Mouse (Mus musculus) midbrain, embryonic 13.5 days (tissue): Measurements from ENCODE around the gene Ankrd28. TPM values are rescaled to one million over a fixed set of nuclear protein-coding genes. Genes with fewer than 3 reads are reported as not detected.
"Not testable (repeated sequence)": the region's sequence is repeated elsewhere in the genome, so short reads cannot be mapped to it uniquely, and the experiment has no call there.

Source experiments
- ATAC-seq: fragments of 200-750 bp; cut with Nextera tagmentation; 2 replicates; pipeline ENCODE4 v1.8.0; 2017; ENCODE audit warnings: mild to moderate bottlenecking, moderate TSS enrichment, moderate library complexity
- H3K27ac ChIP-seq: fragments of 300-500 bp; sonication (generic); 2 replicates; pipeline ENCODE4 v1.5.1; 2015; ENCODE audit warnings: inconsistent platforms, mild to moderate bottlenecking, moderate library complexity
- H3K27me3 ChIP-seq: fragments of 300-500 bp; sonication (generic); 2 replicates; pipeline ENCODE4 v1.6.1; 2015; ENCODE audit warnings: mild to moderate bottlenecking, inconsistent platforms
- H3K36me3 ChIP-seq: fragments of 300-500 bp; sonication (generic); 2 replicates; pipeline ENCODE4 v1.6.1; 2015; ENCODE audit warnings: mild to moderate bottlenecking, inconsistent platforms
- H3K4me1 ChIP-seq: fragments of 300-500 bp; sonication (generic); replicated peaks from 2 replicates; pipeline ENCODE4 v1.6.1; 2015; ENCODE audit warnings: inconsistent platforms
- H3K4me2 ChIP-seq: fragments of 300-500 bp; sonication (generic); replicated peaks from 2 replicates; pipeline ENCODE4 v1.6.1; 2015; ENCODE audit warnings: moderate library complexity, mild to moderate bottlenecking, inconsistent platforms
- H3K4me3 ChIP-seq: fragments of 300-500 bp; sonication (generic); replicated peaks from 2 replicates; pipeline ENCODE4 v1.5.1; 2015; ENCODE audit warnings: mild to moderate bottlenecking, inconsistent platforms
- H3K9ac ChIP-seq: fragments of 300-500 bp; sonication (generic); replicated peaks from 2 replicates; pipeline ENCODE4 v1.6.1; 2015; ENCODE audit warnings: mild to moderate bottlenecking, inconsistent platforms
- H3K9me3 ChIP-seq: fragments of 300-500 bp; sonication (generic); 2 replicates; pipeline ENCODE4 v1.6.1; 2016; ENCODE audit warnings: mild to moderate bottlenecking, inconsistent platforms
- WGBS: fragments of 180-500 bp; shearing (Covaris S2); methylation state at CpG from one replicate; pipeline ENCODE4 v1.1.7; 2015; 5-methylcytosine and 5-hydroxymethylcytosine counted together
- polyA plus RNA-seq: library from polyadenylated mRNA; unstranded; fragments of >200 nt; fragmentation: Nextera tagmentation; extraction: Ambion mirVana; gene quantifications from 2 replicates; pipeline ENCODE4 v1.2.1, GENCODE M21; 2015

Ankrd28 gene
- polyA plus RNA-seq, 1 experiment from 2014 or later: 11.1 TPM

GRCm38 (mm10) chr14:31786906-31787305 is 43.5 kb downstream of the Ankrd28 start:
- peaks cover 11% of the 10 kb centered on the region for H3K4me1 ChIP-seq
- ATAC-seq: no peak
- no peak overlapping the region for H3K4me3 ChIP-seq
- H3K36me3 ChIP-seq: no peaks in the 10 kb centered on the region
- no peaks in the 10 kb centered on the region for H3K9me3 ChIP-seq
- no peak overlapping the region for H3K4me2 ChIP-seq
- H3K27me3 ChIP-seq: no peaks in the 10 kb centered on the region
- no peak overlapping the region for H3K27ac ChIP-seq
- H3K9ac ChIP-seq: no peak overlapping the region
- WGBS: 35% methylated on average over 2 of the region's 2 CpGs

- no peak overlapping the region for H3K4me3 ChIP-seq
- no peak overlapping the region for H3K27ac ChIP-seq
- no peak for ATAC-seq
- peaks cover 20% of the 10 kb centered on the region for H3K4me1 ChIP-seq
- no peaks in the 10 kb centered on the region for H3K27me3 ChIP-seq
- no peak overlapping the region for H3K9ac ChIP-seq
- H3K36me3 ChIP-seq: no peaks in the 10 kb centered on the region
- H3K9me3 ChIP-seq: no peaks in the 10 kb centered on the region
- H3K4me2 ChIP-seq: no peak overlapping the region
Observed at GRCm38 (mm10) chr14:31785681-31786080, 44.8 kb downstream of the Ankrd28 start.

- 96% methylated on average over 5 of the region's 5 CpGs for WGBS
- H3K36me3 ChIP-seq: no peaks in the 10 kb centered on the region
- peaks cover 27% of the 10 kb centered on the region for H3K4me1 ChIP-seq
- H3K4me3 ChIP-seq: no peak overlapping the region
- H3K4me2 ChIP-seq: no peak overlapping the region
- no peaks in the 10 kb centered on the region for H3K27me3 ChIP-seq
- no peaks in the 10 kb centered on the region for H3K9me3 ChIP-seq
- H3K27ac ChIP-seq: no peak overlapping the region
- H3K9ac ChIP-seq: no peak overlapping the region
- no peak for ATAC-seq
Observed at GRCm38 (mm10) chr14:31784975-31785374, 45.5 kb downstream of the Ankrd28 start.

- Histone ChIP-seq H3K4me1 (peaks cover 27% of the 10 kb centered on the region), H3K4me3 (peak overlapping the region; percentile 31), H3K27me3 (no peaks in the 10 kb centered on the region), H3K4me2 (peak overlapping the region; percentile 53), H3K36me3 (no peaks in the 10 kb centered on the region), H3K27ac (peak overlapping the region; percentile 81), H3K9ac (peak overlapping the region; percentile 58), H3K9me3 (no peaks in the 10 kb centered on the region)
- 13% methylated on average over 11 of the region's 11 CpGs for WGBS
- ATAC-seq: peak; percentile 62
Observed at GRCm38 (mm10) chr14:31781309-31782049, 49.0 kb downstream of the Ankrd28 start.

GRCm38 (mm10) chr14:31780412-31781233 is 49.8 kb downstream of the Ankrd28 start:
- ATAC-seq: 0 out of 2 replicates have a peak, but pooled peaks have one; percentile 70
- 22% methylated on average over 11 of the region's 11 CpGs for WGBS
- no peaks in the 10 kb centered on the region for H3K27me3 ChIP-seq
- peak overlapping the region; percentile 58 for H3K9ac ChIP-seq
- H3K36me3 ChIP-seq: no peaks in the 10 kb centered on the region
- peak overlapping the region; percentile 81 for H3K27ac ChIP-seq
- H3K9me3 ChIP-seq: no peaks in the 10 kb centered on the region
- peak overlapping the region; percentile 53 for H3K4me2 ChIP-seq
- peaks cover 27% of the 10 kb centered on the region for H3K4me1 ChIP-seq
- peak overlapping the region; percentile 31 for H3K4me3 ChIP-seq

GRCm38 (mm10) chr14:31773518-31773917 is 56.9 kb downstream of the Ankrd28 start:
- 94% methylated on average over 4 of the region's 4 CpGs for WGBS
- Histone ChIP-seq H3K27ac (no peak overlapping the region), H3K9ac (no peak overlapping the region), H3K9me3 (no peaks in the 10 kb centered on the region), H3K4me2 (no peak overlapping the region), H3K36me3 (no peaks in the 10 kb centered on the region), H3K4me1 (no peaks in the 10 kb centered on the region), H3K4me3 (no peak overlapping the region), H3K27me3 (no peaks in the 10 kb centered on the region)
- no peak for ATAC-seq

GRCm38 (mm10) chr14:31772251-31772650 is 58.2 kb downstream of the Ankrd28 start:
- ATAC-seq: no peak

GRCm38 (mm10) chr14:31768531-31768930 is 61.9 kb downstream of the Ankrd28 start:
- H3K4me2 ChIP-seq: no peak overlapping the region
- ATAC-seq: no peak
- no peak overlapping the region for H3K9ac ChIP-seq
- no peak overlapping the region for H3K27ac ChIP-seq
- no peaks in the 10 kb centered on the region for H3K27me3 ChIP-seq
- H3K9me3 ChIP-seq: no peaks in the 10 kb centered on the region
- no peak overlapping the region for H3K4me3 ChIP-seq
- WGBS: 95% methylated on average over 3 of the region's 3 CpGs
- peaks cover 2% of the 10 kb centered on the region; the same call in 1 of the 2 replicates for H3K36me3 ChIP-seq
- no peaks in the 10 kb centered on the region for H3K4me1 ChIP-seq

More at GRCm38 (mm10) chr14:31772251-31772650, 58.2 kb downstream of the Ankrd28 start:
- no peak overlapping the region for H3K9ac ChIP-seq
- no peaks in the 10 kb centered on the region for H3K36me3 ChIP-seq
- H3K4me1 ChIP-seq: no peaks in the 10 kb centered on the region
- H3K27ac ChIP-seq: no peak overlapping the region
- H3K9me3 ChIP-seq: no peaks in the 10 kb centered on the region
- no peak overlapping the region for H3K4me2 ChIP-seq
- H3K27me3 ChIP-seq: no peaks in the 10 kb centered on the region
- H3K4me3 ChIP-seq: no peak overlapping the region

- no peaks in the 10 kb centered on the region for H3K9me3 ChIP-seq
- H3K27ac ChIP-seq: no peak overlapping the region
- WGBS: 89% methylated on average over 2 of the region's 2 CpGs
- H3K9ac ChIP-seq: no peak overlapping the region
- H3K4me3 ChIP-seq: no peak overlapping the region
- H3K36me3 ChIP-seq: peaks cover 17% of the 10 kb centered on the region
- no peaks in the 10 kb centered on the region for H3K4me1 ChIP-seq
- no peak overlapping the region for H3K4me2 ChIP-seq
- H3K27me3 ChIP-seq: no peaks in the 10 kb centered on the region
- no peak for ATAC-seq
Observed at GRCm38 (mm10) chr14:31764083-31764482, 66.4 kb downstream of the Ankrd28 start.

- Histone ChIP-seq H3K9ac (no peak overlapping the region), H3K27ac (no peak overlapping the region), H3K36me3 (peaks cover 17% of the 10 kb centered on the region), H3K4me1 (no peaks in the 10 kb centered on the region), H3K4me3 (no peak overlapping the region), H3K4me2 (no peak overlapping the region), H3K9me3 (no peaks in the 10 kb centered on the region), H3K27me3 (no peaks in the 10 kb centered on the region)
- no peak for ATAC-seq
- WGBS: 92% methylated on average over 7 of the region's 7 CpGs
Observed at GRCm38 (mm10) chr14:31761727-31762126, 68.7 kb downstream of the Ankrd28 start.

- Histone ChIP-seq H3K27me3 (no peaks in the 10 kb centered on the region), H3K27ac (no peak overlapping the region), H3K9ac (no peak overlapping the region), H3K36me3 (peaks cover 20% of the 10 kb centered on the region), H3K4me3 (no peak overlapping the region), H3K9me3 (no peaks in the 10 kb centered on the region), H3K4me2 (no peak overlapping the region), H3K4me1 (no peaks in the 10 kb centered on the region)
- ATAC-seq: no peak
- 95% methylated on average over 2 of the region's 2 CpGs for WGBS
Observed at GRCm38 (mm10) chr14:31759195-31759594, 71.3 kb downstream of the Ankrd28 start.

GRCm38 (mm10) chr14:31758410-31758809 is 72.0 kb downstream of the Ankrd28 start:
- H3K4me2 ChIP-seq, H3K9ac ChIP-seq, H3K9me3 ChIP-seq, H3K27me3 ChIP-seq, H3K4me3 ChIP-seq, ATAC-seq, H3K4me1 ChIP-seq, H3K27ac ChIP-seq: not testable (repeated sequence)
- peaks cover 17% of the 10 kb centered on the region for H3K36me3 ChIP-seq
- WGBS: 97% methylated on average over 3 of the region's 3 CpGs
